Mouse (Mus musculus) small intestine, adult 2 months (tissue): Measurements from ENCODE around the gene Olfr1564.
"Not testable (repeated sequence)": the region's sequence is repeated elsewhere in the genome, so short reads cannot be mapped to it uniquely, and the experiment has no call there.

Experiments used
- CTCF ChIP-seq: fragments of 200-500 bp; IDR thresholded peaks from 2 replicates; pipeline ENCODE4 v1.5.1; 2012; ENCODE audit warnings: low read depth, mild to moderate bottlenecking, control low read depth, inconsistent platforms, low read length, moderate library complexity, mixed read lengths; ENCODE audit not compliant: insufficient replicate concordance, insufficient read length; ENCODE audit errors: extremely low read depth
- POLR2A ChIP-seq: fragments of 200-500 bp; IDR thresholded peaks from 2 replicates; pipeline ENCODE4 v1.6.1; 2012; ENCODE audit warnings: low read depth, mild to moderate bottlenecking, control low read depth, inconsistent platforms, low read length, moderate library complexity

DNA sequence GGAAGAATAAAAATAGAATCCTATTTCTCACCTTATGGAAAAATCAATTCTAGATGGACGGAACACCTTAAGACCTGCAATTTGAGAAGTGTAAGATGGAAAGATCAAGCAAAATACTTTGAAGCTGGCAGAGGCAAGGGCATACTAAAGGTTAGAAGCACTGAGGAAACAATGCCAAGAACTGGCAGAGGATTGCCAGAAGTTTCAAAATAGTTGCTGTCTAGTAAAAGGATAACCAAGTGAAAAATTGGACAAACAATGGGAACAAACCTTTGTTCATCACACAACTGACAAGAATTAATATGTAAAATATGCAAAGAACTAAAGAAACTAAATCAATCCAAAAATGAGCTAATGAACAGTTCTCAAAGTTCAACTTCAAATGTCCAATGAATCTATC, 15.2 kb upstream of the Olfr1564 start:
- not testable (repeated sequence) for TF ChIP-seq POLR2A, CTCF
